Mouse (Mus musculus) MEL (cell line): ENCODE measurements around the gene Slc25a19. TPM values are rescaled to one million over a fixed set of nuclear protein-coding genes. Genes with fewer than 3 reads are reported as not detected.

Experiments used
- DNase-seq: peaks from one replicate; pipeline ENCODE4 v3.0.0; 2011; ENCODE audit warnings: low read depth, low spot score
- H3K27ac ChIP-seq: 2 replicates; pipeline ENCODE4 v1.5.1; 2012; ENCODE audit warnings: low read depth, mild to moderate bottlenecking, control low read depth, low read length, moderate library complexity; ENCODE audit not compliant: control insufficient read depth
- H3K27me3 ChIP-seq, 2 experiments: fragments of 150-350 bp in 1 of 2; sonication (generic) in 1 of 2; 2 replicates each; pipeline ENCODE4 v1.6.1; 2012; ENCODE audit warnings: low read length in 2 of 2, mild to moderate bottlenecking in 2 of 2, improper control_type of control experiment in 1 of 2, moderate library complexity in 1 of 2; ENCODE audit not compliant: insufficient read depth in 2 of 2, control insufficient read depth in 1 of 2
- H3K36me3 ChIP-seq, 2 experiments: 2 replicates each; pipeline ENCODE4 v1.6.1; 2012 to 2014; ENCODE audit warnings: low read length in 2 of 2, improper control_type of control experiment in 1 of 2, inconsistent platforms in 1 of 2, mild to moderate bottlenecking in 1 of 2; ENCODE audit not compliant: insufficient read depth in 2 of 2, control insufficient read depth in 1 of 2
- H3K4me1 ChIP-seq, 2 experiments: fragments of 150-350 bp in 1 of 2; sonication (generic) in 1 of 2; 2 replicates each; pipeline ENCODE4 v1.6.1; 2012; ENCODE audit warnings: low read length in 2 of 2, improper control_type of control experiment in 1 of 2, mild to moderate bottlenecking in 1 of 2; ENCODE audit not compliant: insufficient read depth in 2 of 2, control insufficient read depth in 1 of 2
- H3K4me3 ChIP-seq, 2 experiments: fragments of 150-350 bp in 1 of 2; sonication (generic) in 1 of 2; 2 replicates each; pipeline ENCODE4 v1.5.1; 2012; ENCODE audit warnings: low read depth in 2 of 2, low read length in 2 of 2, mild to moderate bottlenecking in 2 of 2, moderate library complexity in 2 of 2, control low read depth in 1 of 2, improper control_type of control experiment in 1 of 2; ENCODE audit not compliant: control insufficient read depth in 1 of 2, insufficient read depth in 1 of 2
- H3K79me2 ChIP-seq: 2 replicates; pipeline ENCODE4 v1.6.1; 2012; ENCODE audit warnings: mild to moderate bottlenecking, low read length, moderate library complexity; ENCODE audit not compliant: control insufficient read depth, poor library complexity, insufficient read depth
- H3K9ac ChIP-seq: 2 replicates; pipeline ENCODE4 v1.6.1; 2012; ENCODE audit warnings: low read depth, mild to moderate bottlenecking, control low read depth, low read length, moderate library complexity; ENCODE audit not compliant: control insufficient read depth, poor library complexity, severe bottlenecking
- H3K9me3 ChIP-seq: fragments of 150-350 bp; sonication (generic); replicated peaks from 2 replicates; pipeline ENCODE4 v1.6.1; 2012; ENCODE audit warnings: mild to moderate bottlenecking, low read length, improper control_type of control experiment, moderate library complexity; ENCODE audit not compliant: insufficient read depth
- CTCF ChIP-seq, 3 experiments: IDR thresholded peaks in 2 of 3; conservative IDR thresholded peaks in 1 of 3; 2 replicates each; pipeline ENCODE4 v1.5.1; 2011 to 2012; ENCODE audit warnings: low read length in 3 of 3, low read depth in 2 of 3, mild to moderate bottlenecking in 2 of 3, improper control_type of control experiment in 1 of 3, inconsistent platforms in 1 of 3, mixed read lengths in 1 of 3, moderate library complexity in 1 of 3; ENCODE audit not compliant: control insufficient read depth in 1 of 3, insufficient read depth in 1 of 3, poor library complexity in 1 of 3, severe bottlenecking in 1 of 3
- ELF1 ChIP-seq: IDR thresholded peaks from 2 replicates; pipeline ENCODE4 v1.6.1; 2014; ENCODE audit warnings: low read depth, mild to moderate bottlenecking, inconsistent platforms, low read length, improper control_type of control experiment, moderate library complexity
- ETS1 ChIP-seq: IDR thresholded peaks from 2 replicates; pipeline ENCODE4 v1.6.1; 2012; ENCODE audit warnings: low read depth, mild to moderate bottlenecking, inconsistent platforms, low read length, improper control_type of control experiment, moderate library complexity
- GATA1 ChIP-seq: IDR thresholded peaks from 2 replicates; pipeline ENCODE4 v1.6.1; 2011; ENCODE audit warnings: low read depth, low read length, improper control_type of control experiment
- HCFC1 ChIP-seq: IDR thresholded peaks from 2 replicates; pipeline ENCODE4 v1.6.1; 2012; ENCODE audit warnings: low read depth, mild to moderate bottlenecking, inconsistent platforms, low read length, improper control_type of control experiment, moderate library complexity
- MAFK ChIP-seq: IDR thresholded peaks from 2 replicates; pipeline ENCODE4 v1.6.1; 2011; ENCODE audit warnings: low read depth, mild to moderate bottlenecking, low read length, improper control_type of control experiment, borderline replicate concordance
- MYB ChIP-seq: IDR thresholded peaks from 2 replicates; pipeline ENCODE4 v1.6.1; 2011; ENCODE audit warnings: mild to moderate bottlenecking, low read depth, low read length, improper control_type of control experiment
- NRF1 ChIP-seq: IDR thresholded peaks from 2 replicates; pipeline ENCODE4 v1.6.1; 2014; ENCODE audit warnings: low read depth, mild to moderate bottlenecking, inconsistent platforms, low read length, improper control_type of control experiment, moderate library complexity; ENCODE audit not compliant: poor library complexity, insufficient read depth, severe bottlenecking
- POLR2A ChIP-seq, 2 experiments: IDR thresholded peaks; 2 replicates each; pipeline ENCODE4 v1.6.1; 2011 to 2012; ENCODE audit warnings: low read length in 2 of 2, mild to moderate bottlenecking in 2 of 2, control low read depth in 1 of 2, improper control_type of control experiment in 1 of 2, low read depth in 1 of 2, moderate library complexity in 1 of 2; ENCODE audit not compliant: control insufficient read depth in 1 of 2, insufficient read depth in 1 of 2, poor library complexity in 1 of 2
- POLR2AphosphoS2 ChIP-seq: IDR thresholded peaks from 2 replicates; pipeline ENCODE4 v1.6.1; 2011; ENCODE audit warnings: low read length, improper control_type of control experiment
- POLR2AphosphoS5 ChIP-seq: IDR thresholded peaks from 2 replicates; pipeline ENCODE4 v1.6.1; 2012; ENCODE audit warnings: low read depth, borderline replicate concordance, mild to moderate bottlenecking, inconsistent platforms, low read length, moderate library complexity, mixed read lengths
- RCOR1 ChIP-seq: IDR thresholded peaks from 2 replicates; pipeline ENCODE4 v1.6.1; 2012; ENCODE audit warnings: low read depth, mild to moderate bottlenecking, inconsistent platforms, low read length, improper control_type of control experiment
- SIN3A ChIP-seq: IDR thresholded peaks from 2 replicates; pipeline ENCODE4 v1.6.1; 2012; ENCODE audit warnings: low read length, improper control_type of control experiment, inconsistent platforms
- TAL1 ChIP-seq: IDR thresholded peaks from 2 replicates; pipeline ENCODE4 v1.6.1; 2012; ENCODE audit warnings: mild to moderate bottlenecking, inconsistent platforms, low read length, moderate library complexity, mixed read lengths
- TBP ChIP-seq: IDR thresholded peaks from 2 replicates; pipeline ENCODE4 v1.8.0; 2011; ENCODE audit warnings: low read depth, low read length, improper control_type of control experiment
- TCF12 ChIP-seq: IDR thresholded peaks from 2 replicates; pipeline ENCODE4 v1.6.1; 2014; ENCODE audit warnings: low read depth, mild to moderate bottlenecking, inconsistent platforms, low read length, improper control_type of control experiment, moderate library complexity
- polyA plus RNA-seq, 2 experiments: library from polyadenylated mRNA; stranded (reverse) in 1 of 2; unstranded in 1 of 2; fragments of >175 nt in 1 of 2; fragments of >200 nt in 1 of 2; gene quantifications; 2 replicates each; pipeline versions ENCODE4 v1.2.1 to v1.2.4; 2012; ENCODE audit warnings: low replicate concordance in 2 of 2, low read depth in 1 of 2; ENCODE audit not compliant: insufficient read length in 2 of 2, insufficient read depth in 1 of 2, missing spikeins in 1 of 2
- total RNA-seq: library from RNA; depleted of rRNA; stranded (reverse); fragments of 300-350 nt; gene quantifications from 2 replicates; pipeline ENCODE4 v1.2.3, GENCODE M21; 2012

Gene Slc25a19
- total and polyA plus RNA-seq, 3 experiments, result 35.3 to 43.1 TPM; not detected in 1

- 0 out of 2 replicates have a peak, but pooled peaks have one; percentile 7 for TF ChIP-seq RCOR1
- 0 out of 2 replicates have a peak, but pooled peaks have one; percentile 49 for TF ChIP-seq SIN3A
- TF ChIP-seq CTCF (IDR thresholded peaks at IDR 0.05 in 2 of 3, conservative IDR thresholded peaks at IDR 0.05 in 1 of 3; ENCODE audit: control insufficient read depth in 1 of 3, insufficient read depth in 1 of 3, low read depth in 2 of 3, low read length in 3 of 3, poor library complexity in 1 of 3, severe bottlenecking in 1 of 3), result no peak
- TF ChIP-seq GATA1, result peak; percentile 67
- no peak for TF ChIP-seq POLR2A (IDR thresholded peaks at IDR 0.05; ENCODE audit: control insufficient read depth in 1 of 2, insufficient read depth in 1 of 2, low read depth in 1 of 2, low read length in 2 of 2, poor library complexity in 1 of 2)
- TF ChIP-seq ELF1, result peak; percentile 76
- TF ChIP-seq, all 39 proteins: peak for 4
- H3K79me2 ChIP-seq, result no peaks in the 10 kb centered on the region
- peaks cover 0 to 34% of the 10 kb centered on the region in 2 experiments; a peak in 2 of 4 replicates for H3K36me3 ChIP-seq
- H3K9ac ChIP-seq, result peak overlapping the region; percentile 5; the same call in 1 of the 2 replicates
- H3K4me3 ChIP-seq, result no peak overlapping the region
- H3K9me3 ChIP-seq, result no peaks in the 10 kb centered on the region
- no peaks in the 10 kb centered on the region for H3K27me3 ChIP-seq
- peak; percentile 82 for DNase-seq
- H3K4me1 ChIP-seq, result peaks cover 16 to 38% of the 10 kb centered on the region in 2 experiments
- H3K27ac ChIP-seq, result no peak overlapping the region; the same call in 1 of the 2 replicates
These were observed 10.7 kb upstream of the Slc25a19 start for GRCm38 (mm10) chr11:115638498-115639409.

DNA sequence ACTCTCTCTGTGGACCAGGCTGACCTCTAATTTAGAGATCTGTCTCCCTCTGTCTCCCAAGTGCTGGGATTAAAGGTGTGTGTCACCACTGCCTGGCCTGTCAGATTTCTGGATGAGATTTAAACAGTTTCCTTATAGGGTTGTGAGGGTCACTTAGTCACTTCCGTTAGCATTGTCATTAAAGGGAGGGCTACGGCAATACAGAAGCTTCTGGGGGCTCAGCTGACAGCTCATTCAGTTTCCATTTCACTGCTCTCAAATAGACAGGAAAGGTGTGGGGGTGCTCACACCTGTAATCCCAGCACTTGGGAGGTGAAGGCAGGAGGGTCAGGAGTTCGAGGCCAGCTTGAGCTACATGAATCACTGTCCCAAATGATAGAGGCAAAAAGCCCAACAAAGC, 8.9 kb upstream of the Slc25a19 start:
- no peaks in the 10 kb centered on the region for H3K9me3 ChIP-seq
- H3K27me3 ChIP-seq, result no peaks in the 10 kb centered on the region
- H3K36me3 ChIP-seq, result peaks cover 0 to 21% of the 10 kb centered on the region in 2 experiments; a peak in 2 of 4 replicates
- H3K79me2 ChIP-seq, result no peaks in the 10 kb centered on the region
- no peak overlapping the region for H3K9ac ChIP-seq
- DNase-seq, result no peak
- peaks cover 16 to 28% of the 10 kb centered on the region in 2 experiments for H3K4me1 ChIP-seq
- TF ChIP-seq TCF12, result no peak
- no peak for TF ChIP-seq HCFC1
- no peak for TF ChIP-seq POLR2AphosphoS2
- no peak for TF ChIP-seq POLR2AphosphoS5
- TF ChIP-seq NRF1, result no peak
- no peak for TF ChIP-seq CTCF (IDR thresholded peaks at IDR 0.05 in 2 of 3, conservative IDR thresholded peaks at IDR 0.05 in 1 of 3; ENCODE audit: control insufficient read depth in 1 of 3, insufficient read depth in 1 of 3, low read depth in 2 of 3, low read length in 3 of 3, poor library complexity in 1 of 3, severe bottlenecking in 1 of 3)
- no peak for TF ChIP-seq ETS1
- no peak for TF ChIP-seq MAFK
- no peak for TF ChIP-seq ELF1
- TF ChIP-seq GATA1, result no peak
- no peak for TF ChIP-seq TBP
- TF ChIP-seq MYB, result no peak
- no peak for TF ChIP-seq TAL1
- H3K4me3 ChIP-seq, result no peak overlapping the region
- no peak overlapping the region for H3K27ac ChIP-seq
